Mouse (Mus musculus) CH12.LX (cell line): ENCODE data around the gene Gm5460. TPM values are rescaled to one million over a fixed set of nuclear protein-coding genes. Genes with fewer than 3 reads are reported as not detected.

ENCODE experiments used
- DNase-seq: peaks from one replicate; pipeline ENCODE4 v3.0.0-alpha.2; 2013; ENCODE audit errors: extremely low read depth
- H3K27ac ChIP-seq: 2 replicates; pipeline ENCODE4 v1.5.1; 2012; ENCODE audit warnings: low read depth, mild to moderate bottlenecking, control low read depth, moderate library complexity; ENCODE audit not compliant: insufficient read depth
- H3K27me3 ChIP-seq: replicated peaks from 2 replicates; pipeline ENCODE3; 2012; ENCODE audit warnings: inconsistent platforms
- H3K36me3 ChIP-seq, 2 experiments: replicated peaks in 1 of 2; 2 replicates each; pipeline versions ENCODE3 to v1.6.1; 2012; ENCODE audit warnings: inconsistent platforms in 1 of 2, low read length in 1 of 2, mild to moderate bottlenecking in 1 of 2, mixed read lengths in 1 of 2, moderate library complexity in 1 of 2; ENCODE audit not compliant: control insufficient read depth in 1 of 2, insufficient read depth in 1 of 2
- H3K4me1 ChIP-seq, 2 experiments: 2 replicates each; pipeline ENCODE4 v1.6.1; 2012; ENCODE audit warnings: inconsistent platforms in 1 of 2, moderate library complexity in 1 of 2; ENCODE audit not compliant: insufficient read depth in 2 of 2, control insufficient read depth in 1 of 2
- H3K4me2 ChIP-seq: 2 replicates; pipeline ENCODE4 v1.6.1; 2012; ENCODE audit warnings: low read depth, mild to moderate bottlenecking, control low read depth; ENCODE audit not compliant: poor library complexity, insufficient read depth, severe bottlenecking
- H3K4me3 ChIP-seq, 3 experiments: fragments of 150-350 bp in 1 of 3; sonication (generic) in 1 of 3; replicated peaks in 1 of 3; 2 replicates each; pipeline versions ENCODE3 to v1.5.1; 2011 to 2012; ENCODE audit warnings: low read depth in 2 of 3, low read length in 2 of 3, mild to moderate bottlenecking in 2 of 3, moderate library complexity in 2 of 3, control low read depth in 1 of 3, improper control_type of control experiment in 1 of 3, inconsistent platforms in 1 of 3, mixed read lengths in 1 of 3; ENCODE audit not compliant: poor library complexity in 1 of 3
- H3K79me2 ChIP-seq: replicated peaks from 2 replicates; pipeline ENCODE4 v1.6.1; 2012; ENCODE audit warnings: mild to moderate bottlenecking, moderate library complexity; ENCODE audit not compliant: control insufficient read depth, poor library complexity, insufficient read depth, severe bottlenecking; ENCODE audit errors: extremely low read depth
- H3K9ac ChIP-seq: 2 replicates; pipeline ENCODE4 v1.6.1; 2012; ENCODE audit warnings: low read depth, mild to moderate bottlenecking, control low read depth, moderate library complexity; ENCODE audit not compliant: insufficient read depth
- H3K9me3 ChIP-seq: replicated peaks from 2 replicates; pipeline ENCODE3; 2012; ENCODE audit warnings: low read length, inconsistent platforms, mixed read lengths
- BHLHE40 ChIP-seq: IDR thresholded peaks from 2 replicates; pipeline ENCODE4 v1.6.1; 2011; ENCODE audit warnings: mild to moderate bottlenecking, low read depth, low read length, improper control_type of control experiment
- CHD2 ChIP-seq: IDR thresholded peaks from 2 replicates; pipeline ENCODE4 v1.6.1; 2011; ENCODE audit warnings: low read length, improper control_type of control experiment
- CTCF ChIP-seq, 2 experiments: IDR thresholded peaks in 1 of 2; conservative IDR thresholded peaks in 1 of 2; 2 replicates each; pipeline ENCODE4 v1.5.1; 2011 to 2012; ENCODE audit warnings: low read depth in 2 of 2, low read length in 2 of 2, improper control_type of control experiment in 1 of 2, inconsistent platforms in 1 of 2, mild to moderate bottlenecking in 1 of 2, moderate library complexity in 1 of 2
- HCFC1 ChIP-seq: IDR thresholded peaks from 2 replicates; pipeline ENCODE4 v1.6.1; 2012; ENCODE audit warnings: low read depth, mild to moderate bottlenecking, inconsistent platforms, low read length, improper control_type of control experiment
- JUN ChIP-seq: IDR thresholded peaks from 2 replicates; pipeline ENCODE4 v1.6.1; 2011; ENCODE audit warnings: low read depth, mild to moderate bottlenecking, low read length, improper control_type of control experiment, moderate library complexity; ENCODE audit not compliant: insufficient read depth
- KAT2A ChIP-seq: IDR thresholded peaks from 2 replicates; pipeline ENCODE4 v1.6.1; 2012; ENCODE audit warnings: low read length, improper control_type of control experiment, inconsistent platforms; ENCODE audit not compliant: insufficient replicate concordance
- MAFK ChIP-seq: IDR thresholded peaks from 2 replicates; pipeline ENCODE4 v1.6.1; 2011; ENCODE audit warnings: low read length, improper control_type of control experiment; ENCODE audit not compliant: insufficient replicate concordance
- MAX ChIP-seq: IDR thresholded peaks from 2 replicates; pipeline ENCODE4 v1.6.1; 2011; ENCODE audit warnings: low read length, improper control_type of control experiment
- MEF2A ChIP-seq: IDR thresholded peaks from 2 replicates; pipeline ENCODE4 v1.6.1; 2014; ENCODE audit warnings: low read depth, mild to moderate bottlenecking, inconsistent platforms, low read length, improper control_type of control experiment, borderline replicate concordance
- MXI1 ChIP-seq: IDR thresholded peaks from 2 replicates; pipeline ENCODE4 v1.6.1; 2011; ENCODE audit warnings: mild to moderate bottlenecking, low read depth, low read length, improper control_type of control experiment
- MYC ChIP-seq: IDR thresholded peaks from 2 replicates; pipeline ENCODE4 v1.6.1; 2011; ENCODE audit warnings: low read depth, mild to moderate bottlenecking, improper control_type of control experiment, low read length
- NRF1 ChIP-seq: IDR thresholded peaks from 2 replicates; pipeline ENCODE4 v1.6.1; 2014; ENCODE audit warnings: low read depth, mild to moderate bottlenecking, inconsistent platforms, low read length, improper control_type of control experiment, moderate library complexity
- RAD21 ChIP-seq: IDR thresholded peaks from 2 replicates; pipeline ENCODE4 v1.6.1; 2011; ENCODE audit warnings: low read depth, mild to moderate bottlenecking, low read length, improper control_type of control experiment, moderate library complexity
- RCOR1 ChIP-seq: conservative IDR thresholded peaks from 2 replicates; pipeline ENCODE4 v1.6.1; 2012; ENCODE audit warnings: low read depth, mild to moderate bottlenecking, inconsistent platforms, low read length, improper control_type of control experiment
- SMC3 ChIP-seq: IDR thresholded peaks from 2 replicates; pipeline ENCODE4 v1.6.1; 2011; ENCODE audit warnings: low read depth, low read length, improper control_type of control experiment
- USF2 ChIP-seq: conservative IDR thresholded peaks from 2 replicates; pipeline ENCODE4 v1.6.1; 2011; ENCODE audit warnings: low read depth, low read length, improper control_type of control experiment
- ZKSCAN1 ChIP-seq: IDR thresholded peaks from 2 replicates; pipeline ENCODE4 v1.6.1; 2012; ENCODE audit warnings: low read depth, inconsistent platforms, low read length, improper control_type of control experiment, borderline replicate concordance
- dilution Hi-C: fragments of 300-500 bp; cut with MboI; formaldehyde crosslinking; loops from 2 replicates; pipeline ENCODE4 v1.14.3; 2020; ENCODE audit warnings: low sequenced_read_pairs; ENCODE audit not compliant: extremely low pct_unique_long_range_greater_than_20kb, extremely low pct_ligation_motif_present
- in situ Hi-C: fragments of 300-500 bp; cut with MboI; formaldehyde crosslinking; loops from 3 replicates; pipeline ENCODE4 v1.14.3; 2019; ENCODE audit warnings: low sequenced_read_pairs, low pct_ligation_motif_present, low pct_unique_long_range_greater_than_20kb, mixed read lengths
- polyA plus RNA-seq: library from polyadenylated mRNA; unstranded; fragments of >175 nt; gene quantifications from 2 replicates; pipeline ENCODE4 v1.2.1, GENCODE M21; 2012; ENCODE audit warnings: low read depth; ENCODE audit not compliant: insufficient read length
- total RNA-seq, 2 experiments: library from RNA; depleted of rRNA; stranded (reverse); fragments of 300-350 nt in 1 of 2; fragments of >200 nt in 1 of 2; gene quantifications; 2 replicates each; pipeline ENCODE4 v1.2.3; 2012 to 2014

Gm5460 gene
- total and polyA plus RNA-seq, 3 experiments, result not detected

DNA sequence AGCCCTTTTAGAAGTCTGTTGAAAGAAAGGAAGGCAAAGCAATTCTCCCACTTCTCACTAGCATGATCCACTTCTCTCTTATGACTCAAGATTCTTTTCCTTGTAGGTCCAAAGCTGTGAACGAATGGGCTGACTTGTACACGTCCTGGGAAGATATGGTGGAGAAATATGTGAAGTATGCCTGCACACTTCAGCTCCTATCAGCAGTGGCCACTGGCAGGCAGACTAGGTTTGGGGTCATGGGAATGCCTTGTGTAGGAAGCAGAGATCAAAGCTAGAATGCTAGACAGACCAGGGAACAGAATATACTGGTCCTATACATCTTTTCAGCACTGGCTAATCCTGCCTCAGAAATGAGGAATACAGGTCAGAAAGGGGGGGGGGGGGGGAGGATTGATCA, 10.2 kb downstream of the Gm5460 start:
- Histone ChIP-seq H3K27ac (no peak overlapping the region), H3K4me3 (no peak overlapping the region), H3K36me3 (no peaks in the 10 kb centered on the region), H3K4me2 (no peak overlapping the region), H3K79me2 (no peaks in the 10 kb centered on the region), H3K9me3 (peaks cover 2% of the 10 kb centered on the region), H3K4me1 (no peaks in the 10 kb centered on the region), H3K27me3 (no peaks in the 10 kb centered on the region), H3K9ac (no peak overlapping the region)
- in situ Hi-C loops (no loop called here), dilution Hi-C loops (no loop called here)
- TF ChIP-seq MYC (no peak), CHD2 (no peak), RCOR1 (no peak), USF2 (no peak), MAX (no peak), MEF2A (no peak), RAD21 (no peak)
- DNase-seq, result no peak

DNA sequence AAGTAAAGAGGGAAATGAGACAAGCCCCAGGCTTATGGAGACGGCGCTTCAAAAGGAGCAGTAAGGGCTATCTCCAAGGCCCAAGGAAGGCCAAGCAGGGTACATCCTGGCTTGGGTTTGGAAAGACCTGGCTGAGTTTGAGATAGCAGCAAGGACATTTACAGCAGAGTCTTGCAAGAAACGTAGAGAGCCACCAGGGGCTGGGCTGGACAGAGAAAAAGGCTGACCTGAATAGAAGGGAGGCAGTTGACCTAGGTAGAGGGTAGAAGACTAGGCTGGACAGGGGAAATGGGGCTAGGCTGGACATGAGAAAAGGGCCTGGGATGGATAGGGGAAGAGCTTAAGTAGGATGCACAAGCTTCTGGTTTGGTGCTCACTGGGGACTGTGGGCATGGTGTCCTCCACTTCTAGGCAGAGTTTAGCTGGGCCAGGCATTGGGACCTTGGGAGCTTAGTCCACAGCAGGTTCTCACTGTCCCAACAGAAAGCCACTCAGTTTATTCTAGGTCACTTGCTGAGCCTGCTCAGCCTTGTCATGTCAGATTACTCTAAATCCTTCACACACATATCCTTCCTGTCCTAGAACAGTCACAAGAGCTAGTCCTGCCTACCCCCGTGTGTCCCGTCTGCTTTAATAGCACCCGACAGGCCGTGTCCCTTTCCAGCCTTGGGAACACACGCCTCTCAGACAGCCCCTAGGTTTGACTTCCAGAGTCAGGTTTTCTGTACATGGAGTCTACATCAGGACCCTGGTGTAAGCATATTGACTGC, 17.5 kb downstream of the Gm5460 start:
- H3K36me3 ChIP-seq, result no peaks in the 10 kb centered on the region
- DNase-seq, result no peak
- in situ Hi-C loops (no loop called here), dilution Hi-C loops (no loop called here)
- H3K9me3 ChIP-seq, result no peaks in the 10 kb centered on the region
- H3K79me2 ChIP-seq, result no peaks in the 10 kb centered on the region
- H3K4me2 ChIP-seq, result no peak overlapping the region
- no peaks in the 10 kb centered on the region for H3K4me1 ChIP-seq
- no peaks in the 10 kb centered on the region for H3K27me3 ChIP-seq
- TF ChIP-seq ZKSCAN1, result no peak
- TF ChIP-seq MAFK, result no peak
- no peak for TF ChIP-seq NRF1
- TF ChIP-seq KAT2A, result no peak
- no peak for TF ChIP-seq SMC3
- TF ChIP-seq JUN, result no peak
- TF ChIP-seq HCFC1, result no peak
- no peak for TF ChIP-seq MXI1
- TF ChIP-seq RCOR1, result no peak
- TF ChIP-seq CTCF (conservative IDR thresholded peaks at IDR 0.05 in 1 of 2, IDR thresholded peaks at IDR 0.05 in 1 of 2; ENCODE audit: low read depth in 2 of 2, low read length in 2 of 2), result no peak
- TF ChIP-seq BHLHE40, result no peak
- TF ChIP-seq RAD21, result no peak
- TF ChIP-seq, all 38 proteins: peak for 0
- no peak overlapping the region for H3K4me3 ChIP-seq
- H3K27ac ChIP-seq, result no peak overlapping the region
- no peak overlapping the region for H3K9ac ChIP-seq
